Mouse (Mus musculus): ENCODE data around the gene Syne2. TPM values are rescaled to one million over a fixed set of nuclear protein-coding genes. Genes with fewer than 3 reads are reported as not detected.
"Not testable (repeated sequence)": the region's sequence is repeated elsewhere in the genome, so short reads cannot be mapped to it uniquely, and the experiment has no call there.

Gene Syne2
- polyA plus RNA-seq, 1 experiment from 2014 or later = 63.7 TPM

DNA sequence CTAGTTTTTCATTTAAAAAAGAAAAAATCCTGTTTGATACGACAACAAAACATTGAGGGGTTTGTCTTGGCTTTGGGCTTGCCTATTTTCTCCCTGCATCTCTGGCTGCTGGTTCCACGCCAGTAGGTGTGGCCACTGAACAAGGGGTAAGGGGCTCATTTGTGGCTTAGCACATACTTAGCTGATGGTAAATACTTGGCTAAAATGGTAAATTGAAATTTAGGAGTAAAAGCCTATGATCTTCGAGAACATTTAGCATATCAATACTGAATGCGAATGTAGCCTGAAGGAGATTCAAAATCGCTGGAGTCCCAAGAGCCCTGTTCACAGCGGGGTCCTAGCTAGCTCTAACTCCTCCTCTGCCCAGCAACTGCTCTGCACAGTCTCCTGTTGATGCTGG lies 318.8 kb downstream of the Syne2 start:
- Histone ChIP-seq H3K36me3 (no peaks in the 10 kb centered on the region), H3K27ac (ENCODE audit: poor library complexity, severe bottlenecking) (no peak overlapping the region), H3K4me2 (no peak overlapping the region), H3K4me3 (no peak overlapping the region), H3K4me1 (replicated peaks) (peaks cover 7% of the 10 kb centered on the region; the same call in 1 of the 2 replicates), H3K9me3 (replicated peaks) (no peaks in the 10 kb centered on the region), H3K27me3 (replicated peaks) (no peaks in the 10 kb centered on the region), H3K9ac (no peak overlapping the region)
- no peak for ATAC-seq (ENCODE audit: insufficient number of reproducible peaks, low FRiP score)
- WGBS = 45% methylated on average over 6 of the region's 6 CpGs

DNA sequence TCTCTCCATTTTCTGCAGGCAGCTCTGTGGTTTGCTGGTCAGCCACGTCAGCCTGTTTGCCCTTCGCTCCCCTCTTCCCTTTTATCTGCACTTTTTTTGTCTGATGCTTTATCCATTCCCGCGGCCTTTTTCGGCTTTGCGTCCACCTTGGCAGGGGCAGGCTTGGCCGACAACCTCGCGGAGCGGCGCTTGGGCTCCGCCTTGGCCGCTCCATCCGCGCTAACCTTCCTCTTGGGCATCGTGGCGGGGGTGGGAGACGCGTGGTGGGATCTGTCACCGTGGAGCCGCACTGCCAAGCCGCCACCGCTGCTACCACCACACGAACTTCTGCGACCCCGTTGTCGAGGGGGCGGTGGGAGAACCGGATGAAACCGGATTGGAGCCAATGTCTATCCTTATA lies 334.5 kb downstream of the Syne2 start:
- Histone ChIP-seq H3K4me1 (replicated peaks) (peaks cover 11% of the 10 kb centered on the region), H3K4me2 (peak overlapping the region; percentile 74), H3K4me3 (peak overlapping the region; percentile 45), H3K9ac (peak overlapping the region; percentile 41; the same call in 1 of the 2 replicates)
- 7% methylated on average over 30 of the region's 30 CpGs for WGBS
- not testable (repeated sequence) for H3K9me3 ChIP-seq (replicated peaks); H3K27ac ChIP-seq (ENCODE audit: poor library complexity, severe bottlenecking); ATAC-seq (ENCODE audit: insufficient number of reproducible peaks, low FRiP score); H3K27me3 ChIP-seq (replicated peaks); H3K36me3 ChIP-seq

Small RNA genes within 50 kb of the gene (microRNA-seq; reads per million reads assigned to microRNA genes)
- 3.3 reads per million, percentile 10 among the genes with 10 or more reads in this experiment for gene Mir5101

Other genes with a start within 250 kb of the Syne2 start
- gene Ppp2r5e, start 221.9 kb upstream of the Syne2 start, polyA plus RNA-seq (2016; fragmentation: Nextera tagmentation; extraction: Ambion mirVana) = 12.1 and 12.7 TPM in 2 replicates
- 8.6 and 9.8 TPM in 2 replicates for gene Wdr89, start 148.6 kb upstream of the Syne2 start, polyA plus RNA-seq (2016; fragmentation: Nextera tagmentation; extraction: Ambion mirVana)
- gene Sgpp1, start 82.4 kb upstream of the Syne2 start, polyA plus RNA-seq (2016; fragmentation: Nextera tagmentation; extraction: Ambion mirVana) = 24.0 and 25.4 TPM in 2 replicates

Data from heart, embryonic 12.5 days (tissue).